Mouse (Mus musculus) testis, adult 2 months (tissue): ENCODE data around the gene Rccd1.

Experiments used
- CTCF ChIP-seq: fragments of 200-500 bp; IDR thresholded peaks from 2 replicates; pipeline ENCODE4 v1.5.1; 2012; ENCODE audit warnings: low read depth, mild to moderate bottlenecking, inconsistent platforms, low read length, moderate library complexity; ENCODE audit not compliant: control insufficient read depth, insufficient read depth, insufficient replicate concordance
- POLR2A ChIP-seq: fragments of 200-500 bp; IDR thresholded peaks from 2 replicates; pipeline ENCODE4 v1.6.1; 2012; ENCODE audit warnings: low read depth, mild to moderate bottlenecking, inconsistent platforms, low read length, moderate library complexity; ENCODE audit not compliant: control insufficient read depth

DNA sequence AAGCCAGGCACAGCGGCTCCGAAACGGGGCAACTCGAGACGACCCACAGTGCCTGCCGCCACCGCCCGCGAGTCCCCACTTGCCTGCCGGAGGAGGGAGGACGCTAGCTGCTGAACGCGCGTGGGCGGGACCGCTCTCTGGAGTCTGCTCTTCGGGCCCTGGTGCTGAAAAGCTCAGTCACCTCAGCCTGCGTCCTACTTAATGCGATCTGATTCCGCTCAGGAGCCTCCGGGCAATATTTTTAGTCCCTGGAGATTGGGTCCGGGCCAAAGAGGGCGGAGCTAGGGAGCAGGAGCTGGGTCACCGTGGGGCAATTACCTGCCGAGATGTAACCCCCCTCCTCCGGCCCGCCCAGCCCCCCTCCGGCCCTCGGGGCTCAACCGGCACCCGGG lies 46.4 kb upstream of the Rccd1 start:
- no peak for TF ChIP-seq CTCF
- TF ChIP-seq POLR2A = peak; percentile 49; the same call in 1 of the 2 replicates
